Mouse (Mus musculus): ENCODE measurements around the gene Gm20388. TPM values are rescaled to one million over a fixed set of nuclear protein-coding genes. Genes with fewer than 3 reads are reported as not detected.
A peak's percentile ranks its signal among the peaks of the same experiment; 100 is the strongest.

Gm20388 gene
- polyA plus RNA-seq, 2 experiments = 8.5 TPM; not detected in 1

DNA sequence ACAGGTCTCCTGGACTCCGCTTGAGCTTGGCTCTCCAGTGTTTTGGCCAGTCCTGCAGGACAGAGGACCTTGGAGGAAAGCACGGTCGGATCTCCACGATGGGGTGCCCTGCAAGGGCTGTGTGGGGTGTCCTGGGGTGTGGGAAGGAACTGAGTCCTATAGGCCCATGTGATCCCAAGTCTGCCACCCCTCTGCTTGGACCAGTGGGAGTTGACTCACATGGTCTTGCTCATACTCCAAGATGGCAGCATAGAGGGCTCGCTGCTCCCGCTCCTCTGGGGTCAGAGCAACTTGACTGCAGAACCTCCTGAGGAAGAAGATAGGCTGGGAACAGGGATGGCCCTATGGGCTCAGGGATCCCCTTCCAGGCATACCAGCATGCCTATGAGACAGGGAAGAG lies 3337.1 kb downstream of the Gm20388 start:
- Histone ChIP-seq H3K36me3 (replicated peaks; ENCODE audit: control insufficient read depth, insufficient read depth, low read depth) (no peaks in the 10 kb centered on the region; the same call in 1 of the 2 replicates), H3K9me3 (ENCODE audit: control insufficient read depth, low read length) (no peaks in the 10 kb centered on the region), H3K9ac (replicated peaks) (no peak overlapping the region), H3K27ac (no peak overlapping the region), H3K4me3 (ENCODE audit: insufficient read depth in 1 of 2, low read depth in 2 of 2, low read length in 2 of 2) (no peak overlapping the region), H3K4me1 (replicated peaks; ENCODE audit: control insufficient read depth in 2 of 2, insufficient read depth in 2 of 2, low read length in 1 of 2) (no peaks in the 10 kb centered on the region), H3K27me3 (ENCODE audit: control insufficient read depth, insufficient read depth, low read length) (no peaks in the 10 kb centered on the region), H3K4me2 (ENCODE audit: low read depth) (no peak overlapping the region)
- no peak for DNase-seq (ENCODE audit: low read depth in 3 of 3, low spot score in 3 of 3)
- no peak for ATAC-seq (ENCODE audit: insufficient read depth)
- TF ChIP-seq CTCF (IDR thresholded peaks at IDR 0.05; ENCODE audit: low read depth) = no peak
- 87% methylated on average over 6 of the region's 6 CpGs for WGBS (ENCODE audit: insufficient replicate concordance)

DNA sequence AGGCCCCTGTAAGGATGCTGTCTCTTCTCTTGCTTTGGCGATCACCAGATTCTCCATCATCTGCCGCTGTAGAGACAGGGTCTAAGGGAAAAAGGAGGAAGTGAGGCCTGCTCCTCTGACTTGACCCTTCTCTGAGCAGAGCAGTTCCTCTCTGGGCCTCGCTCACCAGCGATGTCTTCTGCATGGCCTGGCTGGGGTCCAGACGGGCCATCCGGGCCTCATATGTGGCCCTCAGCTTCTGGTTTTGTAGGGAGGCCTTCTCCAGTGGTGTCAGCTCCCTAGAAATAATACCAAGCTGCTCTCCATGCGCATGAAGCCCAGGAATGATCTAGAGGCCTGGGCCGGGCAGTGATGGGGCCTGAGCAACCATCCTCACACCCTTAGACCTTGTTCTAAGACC lies 3338.0 kb downstream of the Gm20388 start:
- TF ChIP-seq CTCF (IDR thresholded peaks at IDR 0.05; ENCODE audit: low read depth) (no peak), EP300 (IDR thresholded peaks at IDR 0.05; ENCODE audit: low read depth) (no peak)
- 67% methylated on average over 8 of the region's 8 CpGs for WGBS (ENCODE audit: insufficient replicate concordance)
- H3K4me2 ChIP-seq (ENCODE audit: low read depth) = no peak overlapping the region
- no peaks in the 10 kb centered on the region; the same call in 1 of the 2 replicates for H3K36me3 ChIP-seq (replicated peaks; ENCODE audit: control insufficient read depth, insufficient read depth, low read depth)
- H3K4me3 ChIP-seq (ENCODE audit: insufficient read depth in 1 of 2, low read depth in 2 of 2, low read length in 2 of 2) = no peak overlapping the region
- no peak overlapping the region for H3K9ac ChIP-seq (replicated peaks)
- DNase-seq (ENCODE audit: low read depth in 3 of 3, low spot score in 3 of 3) = no peak
- H3K4me1 ChIP-seq (replicated peaks; ENCODE audit: control insufficient read depth in 2 of 2, insufficient read depth in 2 of 2, low read length in 1 of 2) = peaks cover 3 to 5% of the 10 kb centered on the region in 2 experiments
- H3K9me3 ChIP-seq (ENCODE audit: control insufficient read depth, low read length) = no peaks in the 10 kb centered on the region
- H3K27ac ChIP-seq = no peak overlapping the region
- no peaks in the 10 kb centered on the region for H3K27me3 ChIP-seq (ENCODE audit: control insufficient read depth, insufficient read depth, low read length)
- ATAC-seq (ENCODE audit: insufficient read depth) = no peak

DNA sequence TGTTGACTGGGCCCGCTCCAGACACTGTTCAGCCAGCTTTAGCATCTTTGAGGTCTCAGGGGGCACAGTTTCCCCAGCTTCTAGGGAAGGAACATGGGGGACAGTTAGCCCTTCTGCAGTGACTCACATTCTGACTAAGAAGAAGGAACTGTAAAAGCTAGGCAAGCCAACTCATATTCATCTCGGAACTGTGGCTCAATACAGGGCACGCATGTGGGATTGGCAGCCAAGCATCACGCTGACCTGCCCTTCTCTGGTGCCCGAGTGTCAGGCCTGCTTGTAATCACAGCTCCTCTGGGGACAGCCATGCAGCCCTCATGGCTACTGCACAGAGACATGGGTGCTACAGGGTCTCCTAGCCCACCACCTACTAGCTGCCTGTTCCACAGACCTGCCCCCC lies 3340.3 kb downstream of the Gm20388 start:
- no peak overlapping the region for H3K9ac ChIP-seq (replicated peaks)
- H3K9me3 ChIP-seq (ENCODE audit: control insufficient read depth, low read length) = no peaks in the 10 kb centered on the region
- H3K36me3 ChIP-seq (replicated peaks; ENCODE audit: control insufficient read depth, insufficient read depth, low read depth) = no peaks in the 10 kb centered on the region; the same call in 1 of the 2 replicates
- TF ChIP-seq EP300 (IDR thresholded peaks at IDR 0.05; ENCODE audit: low read depth) (no peak), CTCF (IDR thresholded peaks at IDR 0.05; ENCODE audit: low read depth) (no peak)
- H3K4me3 ChIP-seq (ENCODE audit: insufficient read depth in 1 of 2, low read depth in 2 of 2, low read length in 2 of 2) = no peak overlapping the region
- WGBS (ENCODE audit: insufficient replicate concordance) = 88% methylated on average over 5 of the region's 5 CpGs
- H3K27me3 ChIP-seq (ENCODE audit: control insufficient read depth, insufficient read depth, low read length) = no peaks in the 10 kb centered on the region
- peaks cover 8 to 13% of the 10 kb centered on the region in 2 experiments for H3K4me1 ChIP-seq (replicated peaks; ENCODE audit: control insufficient read depth in 2 of 2, insufficient read depth in 2 of 2, low read length in 1 of 2)
- H3K27ac ChIP-seq = no peak overlapping the region
- DNase-seq (ENCODE audit: low read depth in 3 of 3, low spot score in 3 of 3) = no peak
- no peak overlapping the region for H3K4me2 ChIP-seq (ENCODE audit: low read depth)
- ATAC-seq (ENCODE audit: insufficient read depth) = no peak

DNA sequence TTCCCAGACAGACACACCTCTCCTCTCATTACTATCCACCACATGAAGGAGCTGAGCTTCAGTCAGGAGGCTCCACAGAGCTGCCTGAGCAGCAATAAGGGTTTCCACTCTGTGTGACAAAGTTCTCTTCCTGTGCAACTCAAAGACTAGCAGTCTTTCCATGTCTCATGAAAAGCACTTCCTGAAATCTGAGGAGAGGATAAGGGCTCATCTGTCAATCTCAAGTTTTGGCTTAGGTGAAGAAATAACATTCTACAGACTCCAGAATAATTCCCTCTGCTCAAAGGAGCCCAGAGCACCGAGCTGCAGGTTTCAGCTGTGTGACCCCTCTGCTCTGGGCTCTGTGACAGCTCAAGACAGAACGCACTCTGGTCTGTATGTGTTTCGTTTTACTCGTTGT lies 3342.3 kb downstream of the Gm20388 start:
- H3K4me1 ChIP-seq (replicated peaks; ENCODE audit: control insufficient read depth in 2 of 2, insufficient read depth in 2 of 2, low read length in 1 of 2) = peaks cover 8 to 13% of the 10 kb centered on the region in 2 experiments
- no peaks in the 10 kb centered on the region for H3K27me3 ChIP-seq (ENCODE audit: control insufficient read depth, insufficient read depth, low read length)
- no peaks in the 10 kb centered on the region for H3K9me3 ChIP-seq (ENCODE audit: control insufficient read depth, low read length)
- no peak overlapping the region for H3K27ac ChIP-seq
- DNase-seq (ENCODE audit: low read depth in 3 of 3, low spot score in 3 of 3) (no peak), ATAC-seq (ENCODE audit: insufficient read depth) (no peak)
- peak overlapping the region; percentile 78 for H3K4me2 ChIP-seq (ENCODE audit: low read depth)
- TF ChIP-seq EP300 (IDR thresholded peaks at IDR 0.05; ENCODE audit: low read depth) = no peak
- no peak for TF ChIP-seq CTCF (IDR thresholded peaks at IDR 0.05; ENCODE audit: low read depth)
- H3K4me3 ChIP-seq (ENCODE audit: insufficient read depth in 1 of 2, low read depth in 2 of 2, low read length in 2 of 2) = peak overlapping the region in 1 of 2 experiments; percentile 87; a peak in 2 of 4 replicates
- 50% methylated on average over 4 of the region's 4 CpGs for WGBS (ENCODE audit: insufficient replicate concordance)
- peaks cover 6% of the 10 kb centered on the region for H3K36me3 ChIP-seq (replicated peaks; ENCODE audit: control insufficient read depth, insufficient read depth, low read depth)
- peak overlapping the region; percentile 90 for H3K9ac ChIP-seq (replicated peaks)

DNA sequence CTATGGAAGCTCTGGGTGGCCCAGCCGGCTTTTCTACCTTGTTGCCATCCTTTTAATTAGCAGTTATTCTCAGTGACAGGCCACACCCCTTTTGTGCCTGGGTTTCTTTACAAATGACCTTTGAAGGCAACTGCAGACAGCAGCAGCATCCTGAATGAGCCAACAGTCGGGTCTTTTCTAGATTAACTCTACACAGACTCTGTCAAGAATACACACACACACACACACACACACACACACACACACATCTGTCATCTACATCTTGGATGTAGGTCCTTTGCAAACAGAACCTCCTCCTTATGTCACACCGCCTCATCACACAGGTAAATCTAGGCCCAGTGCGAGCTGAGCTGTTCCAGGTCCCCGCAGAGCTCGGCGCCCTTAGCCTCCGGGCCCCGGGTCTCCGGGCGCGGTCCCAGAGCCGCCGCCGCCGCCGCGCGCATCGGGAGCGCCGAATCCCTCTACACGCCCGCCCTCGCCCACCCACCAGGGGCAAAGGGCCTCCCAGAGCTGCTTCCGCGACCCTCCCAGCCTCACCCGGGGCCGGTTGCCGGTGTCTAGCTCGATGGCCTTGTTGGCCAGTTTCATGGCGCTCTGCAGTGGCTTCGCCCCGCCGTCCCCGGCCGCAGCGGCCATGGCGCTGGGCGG lies 3342.9 kb downstream of the Gm20388 start:
- H3K4me2 ChIP-seq (ENCODE audit: low read depth) = peak overlapping the region; percentile 78
- peak overlapping the region; percentile 3; the same call in 1 of the 2 replicates for H3K27ac ChIP-seq
- under 1% methylated on average over 40 of the region's 40 CpGs for WGBS (ENCODE audit: insufficient replicate concordance)
- TF ChIP-seq EP300 (IDR thresholded peaks at IDR 0.05; ENCODE audit: low read depth) = no peak
- TF ChIP-seq CTCF (IDR thresholded peaks at IDR 0.05; ENCODE audit: low read depth) = no peak
- H3K4me1 ChIP-seq (replicated peaks; ENCODE audit: control insufficient read depth in 2 of 2, insufficient read depth in 2 of 2, low read length in 1 of 2) = peaks cover 8 to 13% of the 10 kb centered on the region in 2 experiments
- H3K9me3 ChIP-seq (ENCODE audit: control insufficient read depth, low read length) = no peaks in the 10 kb centered on the region
- peak overlapping the region; percentile 90 for H3K9ac ChIP-seq (replicated peaks)
- H3K4me3 ChIP-seq (ENCODE audit: insufficient read depth in 1 of 2, low read depth in 2 of 2, low read length in 2 of 2) = peak overlapping the region; percentile 84 to 87
- H3K36me3 ChIP-seq (replicated peaks; ENCODE audit: control insufficient read depth, insufficient read depth, low read depth) = peaks cover 6% of the 10 kb centered on the region
- no peaks in the 10 kb centered on the region for H3K27me3 ChIP-seq (ENCODE audit: control insufficient read depth, insufficient read depth, low read length)
- DNase-seq (ENCODE audit: low read depth in 3 of 3, low spot score in 3 of 3) (no peak), ATAC-seq (ENCODE audit: insufficient read depth) (peak; percentile 42)

Data from liver, embryonic 14.5 days (tissue).